Mouse (Mus musculus) hindbrain, embryonic 11.5 days (tissue): ENCODE results near the gene Lin37. TPM values are rescaled to one million over a fixed set of nuclear protein-coding genes. Genes with fewer than 3 reads are reported as not detected.

Experiments used
- ATAC-seq: fragments of 200-750 bp; cut with Nextera tagmentation; 2 replicates; pipeline ENCODE4 v1.8.0; 2017; ENCODE audit warnings: mild to moderate bottlenecking, moderate TSS enrichment, moderate library complexity; ENCODE audit not compliant: low FRiP score
- DNase-seq: peaks from one replicate; pipeline ENCODE4 v3.0.0-alpha.2; 2015; ENCODE audit warnings: low spot score
- H3K27ac ChIP-seq: fragments of 300-500 bp; sonication (generic); 2 replicates; pipeline ENCODE4 v1.5.1; 2014; ENCODE audit warnings: mild to moderate bottlenecking, low read depth, low read length
- H3K27me3 ChIP-seq: fragments of 300-500 bp; sonication (generic); 2 replicates; pipeline ENCODE4 v1.6.1; 2014; ENCODE audit warnings: mild to moderate bottlenecking, low read length, moderate library complexity, mixed read lengths; ENCODE audit not compliant: control insufficient read depth, insufficient read depth
- H3K36me3 ChIP-seq: fragments of 300-500 bp; sonication (generic); 2 replicates; pipeline ENCODE4 v1.6.1; 2014; ENCODE audit warnings: mild to moderate bottlenecking, low read length, moderate library complexity, mixed read lengths; ENCODE audit not compliant: control insufficient read depth, insufficient read depth
- H3K4me1 ChIP-seq: fragments of 300-500 bp; sonication (generic); replicated peaks from 2 replicates; pipeline ENCODE4 v1.6.1; 2014; ENCODE audit warnings: low read length, mixed read lengths; ENCODE audit not compliant: control insufficient read depth, insufficient read depth
- H3K4me2 ChIP-seq: fragments of 300-500 bp; sonication (generic); replicated peaks from 2 replicates; pipeline ENCODE4 v1.6.1; 2014; ENCODE audit warnings: mild to moderate bottlenecking, low read depth, low read length
- H3K4me3 ChIP-seq: fragments of 300-500 bp; sonication (generic); 2 replicates; pipeline ENCODE4 v1.5.1; 2014; ENCODE audit warnings: low read depth, low read length
- H3K9ac ChIP-seq: fragments of 300-500 bp; sonication (generic); 2 replicates; pipeline ENCODE4 v1.6.1; 2014; ENCODE audit warnings: low read depth, low read length
- H3K9me3 ChIP-seq: fragments of 300-500 bp; sonication (generic); 2 replicates; pipeline ENCODE4 v1.6.1; 2016; ENCODE audit warnings: low read length; ENCODE audit not compliant: control insufficient read depth
- WGBS: fragments of 180-500 bp; shearing (Covaris S2); extraction: QIAGEN DNeasy Blood & Tissue Kit; methylation state at CpG from one replicate; pipeline ENCODE4 v1.1.7; 2014; 5-methylcytosine and 5-hydroxymethylcytosine counted together
- polyA plus RNA-seq: library from polyadenylated mRNA; unstranded; fragments of >200 nt; fragmentation: Nextera tagmentation; extraction: Ambion mirVana; gene quantifications from 2 replicates; pipeline ENCODE4 v1.2.1, GENCODE M21; 2014

Lin37 gene
- polyA plus RNA-seq, 1 experiment from 2014 or later: 48.3 TPM

- Histone ChIP-seq H3K27me3 (no peaks in the 10 kb centered on the region), H3K4me3 (peak overlapping the region; percentile 38), H3K4me2 (peak overlapping the region; percentile 68), H3K4me1 (no peaks in the 10 kb centered on the region; the same call in 1 of the 2 replicates), H3K27ac (no peak overlapping the region), H3K9me3 (no peaks in the 10 kb centered on the region), H3K36me3 (0 out of 2 replicates have a peak, but pooled peaks cover 5% of the 10 kb centered on the region), H3K9ac (peak overlapping the region; percentile 40)
- 19% methylated on average over 12 of the region's 12 CpGs for WGBS
- DNase-seq: no peak
- peak; percentile 3 for ATAC-seq
Measured at GRCm38 (mm10) chr7:30558656-30559442, 789 bp downstream of the Lin37 start.

- WGBS: 87% methylated on average over 13 of the region's 13 CpGs
- no peak overlapping the region; the same call in 1 of the 2 replicates for H3K4me2 ChIP-seq
- H3K9ac ChIP-seq: no peak overlapping the region; the same call in 1 of the 2 replicates
- peak overlapping the region; percentile 38; the same call in 1 of the 2 replicates for H3K4me3 ChIP-seq
- H3K9me3 ChIP-seq: no peaks in the 10 kb centered on the region
- H3K4me1 ChIP-seq: peaks cover 3% of the 10 kb centered on the region
- 0 out of 2 replicates have a peak, but pooled peaks cover 5% of the 10 kb centered on the region for H3K36me3 ChIP-seq
- no peak for DNase-seq
- no peak overlapping the region for H3K27ac ChIP-seq
- no peaks in the 10 kb centered on the region for H3K27me3 ChIP-seq
- no peak for ATAC-seq
Measured at GRCm38 (mm10) chr7:30557901-30558514, 1.6 kb downstream of the Lin37 start.

GRCm38 (mm10) chr7:30556894-30557536 lies 2.6 kb downstream of the Lin37 start:
- no peaks in the 10 kb centered on the region for H3K27me3 ChIP-seq
- peak; percentile 37 for DNase-seq
- 0 out of 2 replicates have a peak, but pooled peaks cover 5% of the 10 kb centered on the region for H3K36me3 ChIP-seq
- ATAC-seq: no peak
- no peak overlapping the region for H3K27ac ChIP-seq
- H3K9me3 ChIP-seq: no peaks in the 10 kb centered on the region
- WGBS: 94% methylated on average over 18 of the region's 18 CpGs
- no peak overlapping the region for H3K4me3 ChIP-seq
- H3K9ac ChIP-seq: no peak overlapping the region
- no peak overlapping the region for H3K4me2 ChIP-seq
- peaks cover 3% of the 10 kb centered on the region for H3K4me1 ChIP-seq

- H3K9ac ChIP-seq: peak overlapping the region; percentile 64; the same call in 1 of the 2 replicates
- H3K27ac ChIP-seq: no peak overlapping the region
- 87% methylated on average over 22 of the region's 22 CpGs for WGBS
- no peak for DNase-seq
- 0 out of 2 replicates have a peak, but pooled peaks cover 5% of the 10 kb centered on the region for H3K36me3 ChIP-seq
- no peaks in the 10 kb centered on the region for H3K9me3 ChIP-seq
- H3K4me2 ChIP-seq: peak overlapping the region; percentile 88
- ATAC-seq: no peak
- H3K27me3 ChIP-seq: no peaks in the 10 kb centered on the region
- peaks cover 3% of the 10 kb centered on the region for H3K4me1 ChIP-seq
- peak overlapping the region; percentile 56; the same call in 1 of the 2 replicates for H3K4me3 ChIP-seq
Measured at GRCm38 (mm10) chr7:30553810-30554584, 5.6 kb downstream of the Lin37 start.

- Histone ChIP-seq H3K4me2 (peak overlapping the region; percentile 88), H3K4me3 (peak overlapping the region; percentile 56), H3K36me3 (0 out of 2 replicates have a peak, but pooled peaks cover 5% of the 10 kb centered on the region), H3K4me1 (peaks cover 3% of the 10 kb centered on the region), H3K9ac (peak overlapping the region; percentile 64), H3K9me3 (no peaks in the 10 kb centered on the region), H3K27me3 (no peaks in the 10 kb centered on the region), H3K27ac (0 out of 2 replicates have a peak overlapping the region, but pooled peaks have one; percentile 11)
- WGBS: 7% methylated on average over 23 of the region's 23 CpGs
- ATAC-seq: no peak
- peak; percentile 20 for DNase-seq
Measured at GRCm38 (mm10) chr7:30553021-30553589, 6.5 kb downstream of the Lin37 start.

GRCm38 (mm10) chr7:30552102-30553020 lies 7.3 kb downstream of the Lin37 start, which contains the start of the genes Hspb6 and Proser3:
Gene Hspb6 (plus strand): TSS chr7:30552178.
Gene Proser3 (minus strand): TSS chr7:30552299.
- peak within 1 kb of the TSS; percentile 64 for H3K9ac ChIP-seq
- H3K4me1 ChIP-seq: peaks cover 3% of the 10 kb centered on the region; the same call in 1 of the 2 replicates
- no peaks in the 10 kb centered on the region for H3K27me3 ChIP-seq
- ATAC-seq (peak; percentile 94), DNase-seq (peak; percentile 95)
- H3K27ac ChIP-seq: peak within 1 kb of the TSS; percentile 82
- peak within 1 kb of the TSS; percentile 88 for H3K4me2 ChIP-seq
- WGBS: 1% methylated on average over 44 of the region's 44 CpGs
- H3K4me3 ChIP-seq: peak within 1 kb of the TSS; percentile 56
- 0 out of 2 replicates have a peak, but pooled peaks cover 5% of the 10 kb centered on the region for H3K36me3 ChIP-seq
- H3K9me3 ChIP-seq: no peaks in the 10 kb centered on the region

- Histone ChIP-seq H3K4me3 (peak overlapping the region; percentile 56), H3K4me1 (peaks cover 3% of the 10 kb centered on the region; the same call in 1 of the 2 replicates), H3K4me2 (peak overlapping the region; percentile 88), H3K9me3 (no peaks in the 10 kb centered on the region), H3K27me3 (no peaks in the 10 kb centered on the region), H3K9ac (peak overlapping the region; percentile 64), H3K27ac (peak overlapping the region; percentile 82), H3K36me3 (0 out of 2 replicates have a peak, but pooled peaks cover 3% of the 10 kb centered on the region)
- 4% methylated on average over 10 of the region's 10 CpGs for WGBS
- DNase-seq (no peak), ATAC-seq (peak; percentile 74)
Measured at GRCm38 (mm10) chr7:30551445-30552101, 8.1 kb downstream of the Lin37 start.
